Mouse (Mus musculus): ENCODE results near the gene Tbc1d22b.

- no peak for TF ChIP-seq POLR2A (IDR thresholded peaks at IDR 0.05; ENCODE audit: extremely low read depth, insufficient read depth, low read length)
- no peak for TF ChIP-seq CTCF (IDR thresholded peaks at IDR 0.05; ENCODE audit: low read depth, low read length)
Measured at GRCm38 (mm10) chr17:29540426-29540825, 9.2 kb upstream of the Tbc1d22b start.
